Mouse (Mus musculus): ENCODE results near the gene Kif21b.

The Kif21b gene

GRCm38 (mm10) chr1:136130951-136131558 is at the start of gene Kif21b:
Gene Kif21b, plus strand, starts transcription at chr1:136131389.
- DNase-seq, result peak; percentile 99

GRCm38 (mm10) chr1:136085988-136086685 is 45.1 kb upstream of the Kif21b start:
- DNase-seq, result no peak

GRCm38 (mm10) chr1:136089368-136090165 is 41.6 kb upstream of the Kif21b start:
- no peak for DNase-seq

- no peak for DNase-seq
Measured at GRCm38 (mm10) chr1:136093726-136094125, 37.5 kb upstream of the Kif21b start.

- no peak for DNase-seq
Measured at GRCm38 (mm10) chr1:136094807-136095206, 36.4 kb upstream of the Kif21b start.

GRCm38 (mm10) chr1:136102094-136102493 is 29.1 kb upstream of the Kif21b start:
- no peak for DNase-seq

GRCm38 (mm10) chr1:136102551-136102950 is 28.6 kb upstream of the Kif21b start:
- DNase-seq, result no peak

- no peak for DNase-seq
Measured at GRCm38 (mm10) chr1:136102981-136103380, 28.2 kb upstream of the Kif21b start.

GRCm38 (mm10) chr1:136103696-136104095 is 27.5 kb upstream of the Kif21b start:
- no peak for DNase-seq

GRCm38 (mm10) chr1:136104741-136105140 is 26.4 kb upstream of the Kif21b start:
- DNase-seq, result no peak

- no peak for DNase-seq
Measured at GRCm38 (mm10) chr1:136109464-136109863, 21.7 kb upstream of the Kif21b start.

- no peak for DNase-seq
Measured at GRCm38 (mm10) chr1:136116183-136116582, 15.0 kb upstream of the Kif21b start.

- no peak for DNase-seq
Measured at GRCm38 (mm10) chr1:136117069-136117468, 14.1 kb upstream of the Kif21b start.

- DNase-seq, result peak; percentile 93
Measured at GRCm38 (mm10) chr1:136118875-136119274, 12.3 kb upstream of the Kif21b start.

GRCm38 (mm10) chr1:136119571-136120262 is 11.5 kb upstream of the Kif21b start:
- no peak for DNase-seq

- DNase-seq, result no peak
Measured at GRCm38 (mm10) chr1:136120263-136120603, 11.0 kb upstream of the Kif21b start.

GRCm38 (mm10) chr1:136120785-136121184 is 10.4 kb upstream of the Kif21b start:
- DNase-seq, result no peak

- DNase-seq, result no peak
Measured at GRCm38 (mm10) chr1:136122030-136122429, 9.2 kb upstream of the Kif21b start.

GRCm38 (mm10) chr1:136126159-136126765 is 4.9 kb upstream of the Kif21b start:
- DNase-seq, result peak; percentile 86

GRCm38 (mm10) chr1:136126895-136127294 is 4.3 kb upstream of the Kif21b start:
- peak; percentile 98 for DNase-seq

GRCm38 (mm10) chr1:136127856-136128255 is 3.3 kb upstream of the Kif21b start:
- no peak for DNase-seq

GRCm38 (mm10) chr1:136128416-136128815 is 2.8 kb upstream of the Kif21b start:
- peak; percentile 68 for DNase-seq
